Mouse (Mus musculus): ENCODE results near the gene Spin2-ps6.
"Not testable (repeated sequence)": the region's sequence is repeated elsewhere in the genome, so short reads cannot be mapped to it uniquely, and the experiment has no call there.

Gene Spin2-ps6

GRCm38 (mm10) chrX:33234569-33234968 lies at the start of gene Spin2-ps6:
TSS of gene Spin2-ps6 (plus strand) at chrX:33234869.
- not testable (repeated sequence) for DNase-seq (ENCODE audit: low spot score)

Measured in retina, embryonic 14.5 days (tissue).